Mouse (Mus musculus) heart, embryonic 12.5 days (tissue): ENCODE measurements around the gene Adprm. TPM values are rescaled to one million over a fixed set of nuclear protein-coding genes. Genes with fewer than 3 reads are reported as not detected.

Experiments used
- ATAC-seq: fragments of 200-750 bp; cut with Nextera tagmentation; 2 replicates; pipeline ENCODE4 v1.8.0; 2017; ENCODE audit warnings: moderate TSS enrichment, moderate library complexity; ENCODE audit not compliant: insufficient number of reproducible peaks, low FRiP score
- H3K27ac ChIP-seq: fragments of 300-500 bp; sonication (generic); 2 replicates; pipeline ENCODE4 v1.5.1; 2016; ENCODE audit warnings: mild to moderate bottlenecking, moderate library complexity; ENCODE audit not compliant: poor library complexity, severe bottlenecking
- H3K27me3 ChIP-seq: fragments of 300-500 bp; sonication (generic); replicated peaks from 2 replicates; pipeline ENCODE4 v1.6.1; 2016; ENCODE audit warnings: mild to moderate bottlenecking, moderate library complexity
- H3K36me3 ChIP-seq: fragments of 300-500 bp; sonication (generic); 2 replicates; pipeline ENCODE4 v1.6.1; 2016; ENCODE audit warnings: mild to moderate bottlenecking, moderate library complexity
- H3K4me1 ChIP-seq: fragments of 300-500 bp; sonication (generic); replicated peaks from 2 replicates; pipeline ENCODE4 v1.6.1; 2016; ENCODE audit warnings: mild to moderate bottlenecking
- H3K4me2 ChIP-seq: fragments of 300-500 bp; sonication (generic); 2 replicates; pipeline ENCODE4 v1.6.1; 2016; ENCODE audit warnings: mild to moderate bottlenecking, moderate library complexity
- H3K4me3 ChIP-seq: fragments of 300-500 bp; sonication (generic); 2 replicates; pipeline ENCODE4 v1.5.1; 2016; ENCODE audit warnings: mild to moderate bottlenecking
- H3K9ac ChIP-seq: fragments of 300-500 bp; sonication (generic); 2 replicates; pipeline ENCODE4 v1.6.1; 2016; ENCODE audit warnings: mild to moderate bottlenecking, moderate library complexity
- H3K9me3 ChIP-seq: fragments of 300-500 bp; sonication (generic); replicated peaks from 2 replicates; pipeline ENCODE4 v1.6.1; 2016; ENCODE audit warnings: mild to moderate bottlenecking, moderate library complexity
- whole genome bisulfite sequencing: fragments of 180-500 bp; shearing (Covaris S2); methylation state at CpG from one replicate; pipeline ENCODE4 v1.1.7; 2016; 5-methylcytosine and 5-hydroxymethylcytosine counted together
- polyA plus RNA-seq: library from polyadenylated mRNA; unstranded; fragments of >200 nt; fragmentation: Nextera tagmentation; extraction: Ambion mirVana; gene quantifications from 2 replicates; pipeline ENCODE4 v1.2.1, GENCODE M21; 2016

Gene Adprm
- polyA plus RNA-seq, 1 experiment from 2014 or later = 20.1 TPM

DNA sequence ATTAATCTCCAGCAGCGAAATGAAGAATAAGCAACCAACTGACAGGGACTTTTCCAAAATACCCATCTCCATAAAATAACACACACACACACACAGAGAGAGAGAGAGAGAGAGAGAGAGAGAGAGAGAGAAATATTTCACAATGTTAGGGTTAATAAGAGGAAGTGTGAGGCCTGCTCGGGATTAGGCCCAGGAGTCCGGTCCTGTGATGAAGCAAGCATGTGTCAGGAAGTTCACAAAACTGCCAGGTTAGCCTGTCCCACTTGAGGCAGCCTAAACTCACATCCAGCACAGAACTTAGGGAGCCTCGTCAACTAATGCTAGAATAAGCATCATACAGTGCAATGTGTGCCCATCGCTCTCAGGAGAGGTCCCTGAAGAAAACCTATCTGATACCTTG lies 5.2 kb downstream of the Adprm start:
- Histone ChIP-seq H3K27me3 (no peaks in the 10 kb centered on the region), H3K4me2 (no peak overlapping the region), H3K9ac (no peak overlapping the region), H3K36me3 (peaks cover 22% of the 10 kb centered on the region), H3K9me3 (no peaks in the 10 kb centered on the region), H3K27ac (no peak overlapping the region), H3K4me3 (no peak overlapping the region), H3K4me1 (peaks cover 10% of the 10 kb centered on the region)
- WGBS = 86% methylated on average over 5 of the region's 5 CpGs
- ATAC-seq = no peak

DNA sequence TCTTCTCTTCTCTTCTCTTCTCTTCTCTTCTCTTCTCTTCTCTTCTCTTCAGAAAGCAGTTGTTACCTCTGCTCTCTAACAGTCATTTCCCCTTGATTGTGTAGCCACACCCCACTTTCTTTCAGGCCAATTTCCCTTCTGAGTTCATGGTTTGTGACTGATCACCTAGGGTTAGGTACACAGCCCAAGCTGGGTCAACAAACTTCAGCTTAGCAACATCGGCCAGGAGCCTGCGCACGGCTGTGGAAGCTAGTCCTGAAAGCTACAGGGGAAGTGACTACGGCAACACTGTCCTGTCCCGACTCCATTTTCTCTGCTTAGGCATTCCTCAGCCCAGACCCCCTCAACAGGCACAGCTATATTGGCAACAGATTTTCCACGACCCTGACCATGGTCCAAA lies 7.4 kb downstream of the Adprm start:
- H3K36me3 ChIP-seq = peaks cover 34% of the 10 kb centered on the region
- H3K4me1 ChIP-seq = peaks cover 9% of the 10 kb centered on the region
- no peak for ATAC-seq
- 81% methylated on average over 6 of the region's 6 CpGs for WGBS
- H3K4me2 ChIP-seq = no peak overlapping the region
- no peaks in the 10 kb centered on the region for H3K27me3 ChIP-seq
- no peaks in the 10 kb centered on the region for H3K9me3 ChIP-seq
- H3K9ac ChIP-seq = no peak overlapping the region
- H3K4me3 ChIP-seq = no peak overlapping the region
- no peak overlapping the region for H3K27ac ChIP-seq

DNA sequence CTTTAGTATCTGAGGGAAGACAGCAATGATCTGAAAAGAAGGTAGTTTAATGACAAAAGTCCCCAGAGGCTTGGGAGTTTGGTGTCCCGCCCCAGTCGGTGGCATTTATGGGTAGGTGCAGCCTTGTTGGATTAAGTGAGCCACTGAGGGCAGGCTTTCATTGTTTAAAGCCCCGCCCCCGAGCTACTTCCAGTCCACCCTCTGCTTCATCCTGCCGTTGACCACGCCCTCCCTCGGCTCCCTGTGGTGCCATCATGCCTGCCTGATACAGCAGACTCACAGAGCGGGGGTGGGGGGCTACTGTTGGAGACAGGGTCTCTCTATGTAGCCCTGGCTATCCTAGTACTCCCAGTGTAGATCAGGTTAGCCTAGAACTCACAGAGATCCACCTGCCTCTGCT lies 9.4 kb downstream of the Adprm start:
- no peak for ATAC-seq
- H3K9me3 ChIP-seq = no peaks in the 10 kb centered on the region
- H3K36me3 ChIP-seq = peaks cover 45% of the 10 kb centered on the region
- H3K27me3 ChIP-seq = no peaks in the 10 kb centered on the region
- H3K4me1 ChIP-seq = peaks cover 12% of the 10 kb centered on the region
- no peak overlapping the region for H3K4me3 ChIP-seq
- no peak overlapping the region for H3K4me2 ChIP-seq
- H3K27ac ChIP-seq = no peak overlapping the region
- H3K9ac ChIP-seq = no peak overlapping the region
- WGBS = 50% methylated on average over 8 of the region's 8 CpGs

DNA sequence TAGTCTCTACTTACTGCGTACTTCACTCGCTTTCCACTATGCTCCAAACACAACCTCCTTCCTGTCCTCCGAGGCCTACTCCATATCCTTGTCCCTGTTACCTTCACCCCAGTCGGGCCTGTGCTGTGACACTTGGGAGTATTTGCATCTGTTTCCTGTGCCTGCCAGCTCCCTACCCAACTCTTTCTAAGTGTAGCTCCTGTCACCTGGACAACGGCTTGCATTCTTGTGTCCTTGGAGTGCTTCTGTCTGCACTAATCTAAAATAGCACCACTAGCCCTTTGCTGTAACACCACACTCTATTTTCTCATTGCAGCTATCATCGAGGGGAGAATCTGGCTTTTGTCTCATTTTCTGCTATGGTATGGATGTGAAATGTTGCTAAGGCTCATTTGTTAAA lies 11.9 kb downstream of the Adprm start:
- Histone ChIP-seq H3K4me3 (no peak overlapping the region), H3K4me1 (peaks cover 10% of the 10 kb centered on the region), H3K27ac (peak overlapping the region; percentile 79), H3K9me3 (no peaks in the 10 kb centered on the region), H3K36me3 (peaks cover 42% of the 10 kb centered on the region), H3K4me2 (no peak overlapping the region), H3K27me3 (no peaks in the 10 kb centered on the region), H3K9ac (no peak overlapping the region)
- peak; percentile 39; the same call in 1 of the 2 replicates for ATAC-seq
- WGBS = 71% methylated on average over 6 of the region's 6 CpGs

DNA sequence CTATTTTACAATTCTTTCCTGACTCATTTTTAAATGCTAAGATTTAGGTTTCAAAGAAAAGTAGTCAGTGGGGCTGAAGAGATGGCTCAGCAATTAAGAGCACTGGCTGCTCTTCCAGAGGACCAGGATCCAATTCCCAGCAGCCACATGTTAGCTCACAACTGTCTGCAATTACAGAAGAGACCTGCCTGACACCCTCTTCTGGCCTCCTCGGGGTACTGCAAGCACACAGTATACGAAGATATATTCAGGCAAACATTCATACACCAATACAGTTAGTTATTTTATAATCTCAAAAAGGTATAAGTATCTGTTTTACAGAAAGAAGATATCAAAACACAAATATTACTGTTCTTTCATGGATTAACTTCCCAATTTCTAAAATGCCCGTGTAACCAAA lies 12.6 kb downstream of the Adprm start:
- Histone ChIP-seq H3K9ac (no peak overlapping the region), H3K4me2 (no peak overlapping the region), H3K9me3 (no peaks in the 10 kb centered on the region), H3K27me3 (no peaks in the 10 kb centered on the region), H3K4me1 (peaks cover 10% of the 10 kb centered on the region), H3K27ac (no peak overlapping the region), H3K36me3 (peaks cover 40% of the 10 kb centered on the region), H3K4me3 (no peak overlapping the region)
- WGBS = 86% methylated on average over 3 of the region's 3 CpGs
- ATAC-seq = no peak

DNA sequence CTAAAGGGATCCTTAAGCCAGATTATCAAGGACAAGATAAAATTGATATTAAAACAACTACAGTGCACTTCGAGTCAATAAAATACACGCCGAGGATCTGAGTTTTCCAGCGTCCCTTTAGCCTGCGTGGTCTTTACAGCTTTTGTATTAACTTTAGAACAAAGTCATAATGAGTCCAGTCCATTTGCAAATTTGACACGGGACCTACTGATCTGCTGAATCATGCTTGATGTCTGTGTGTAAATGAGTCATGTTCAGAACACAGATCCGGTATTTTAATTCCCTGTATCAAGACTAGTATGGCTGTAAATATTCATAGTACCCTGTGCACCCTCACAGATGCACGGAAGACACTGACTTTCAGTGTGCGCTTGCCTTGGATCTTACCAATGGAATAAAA lies 15.5 kb downstream of the Adprm start:
- peaks cover 40% of the 10 kb centered on the region for H3K36me3 ChIP-seq
- 89% methylated on average over 9 of the region's 9 CpGs for WGBS
- ATAC-seq = no peak

DNA sequence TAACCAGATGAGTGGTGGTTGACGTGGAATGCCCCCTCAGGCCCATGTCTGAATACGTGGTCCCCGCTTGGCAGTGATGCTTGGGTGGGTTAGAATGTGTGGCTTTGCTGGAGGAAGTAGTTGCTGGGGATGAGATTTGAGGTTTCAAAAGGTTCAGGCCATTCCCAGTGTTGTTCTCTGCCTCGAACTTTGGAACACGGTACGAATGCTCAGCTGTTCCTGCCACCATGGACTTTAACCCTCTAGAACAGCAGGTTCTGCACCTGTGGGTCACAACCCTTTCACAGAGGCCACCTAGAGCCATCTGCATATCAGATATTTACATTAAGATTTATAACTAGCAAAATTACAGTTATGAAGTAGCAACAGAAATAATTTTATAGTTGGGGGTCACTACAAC lies 16.2 kb downstream of the Adprm start:
- 87% methylated on average over 6 of the region's 6 CpGs for WGBS
- H3K4me1 ChIP-seq = peaks cover 7% of the 10 kb centered on the region; the same call in 1 of the 2 replicates
- no peak overlapping the region for H3K4me3 ChIP-seq
- H3K4me2 ChIP-seq = no peak overlapping the region
- H3K27me3 ChIP-seq = no peaks in the 10 kb centered on the region; the same call in 1 of the 2 replicates
- no peak for ATAC-seq
- peaks cover 34% of the 10 kb centered on the region for H3K36me3 ChIP-seq
- no peaks in the 10 kb centered on the region for H3K9me3 ChIP-seq
- H3K9ac ChIP-seq = no peak overlapping the region
- H3K27ac ChIP-seq = no peak overlapping the region

More for the DNA sequence above, 15.5 kb downstream of the Adprm start:
- H3K27me3 ChIP-seq = no peaks in the 10 kb centered on the region; the same call in 1 of the 2 replicates
- no peak overlapping the region for H3K4me2 ChIP-seq
- H3K4me3 ChIP-seq = no peak overlapping the region
- H3K9ac ChIP-seq = no peak overlapping the region
- H3K27ac ChIP-seq = no peak overlapping the region
- H3K9me3 ChIP-seq = no peaks in the 10 kb centered on the region
- peaks cover 7% of the 10 kb centered on the region; the same call in 1 of the 2 replicates for H3K4me1 ChIP-seq

DNA sequence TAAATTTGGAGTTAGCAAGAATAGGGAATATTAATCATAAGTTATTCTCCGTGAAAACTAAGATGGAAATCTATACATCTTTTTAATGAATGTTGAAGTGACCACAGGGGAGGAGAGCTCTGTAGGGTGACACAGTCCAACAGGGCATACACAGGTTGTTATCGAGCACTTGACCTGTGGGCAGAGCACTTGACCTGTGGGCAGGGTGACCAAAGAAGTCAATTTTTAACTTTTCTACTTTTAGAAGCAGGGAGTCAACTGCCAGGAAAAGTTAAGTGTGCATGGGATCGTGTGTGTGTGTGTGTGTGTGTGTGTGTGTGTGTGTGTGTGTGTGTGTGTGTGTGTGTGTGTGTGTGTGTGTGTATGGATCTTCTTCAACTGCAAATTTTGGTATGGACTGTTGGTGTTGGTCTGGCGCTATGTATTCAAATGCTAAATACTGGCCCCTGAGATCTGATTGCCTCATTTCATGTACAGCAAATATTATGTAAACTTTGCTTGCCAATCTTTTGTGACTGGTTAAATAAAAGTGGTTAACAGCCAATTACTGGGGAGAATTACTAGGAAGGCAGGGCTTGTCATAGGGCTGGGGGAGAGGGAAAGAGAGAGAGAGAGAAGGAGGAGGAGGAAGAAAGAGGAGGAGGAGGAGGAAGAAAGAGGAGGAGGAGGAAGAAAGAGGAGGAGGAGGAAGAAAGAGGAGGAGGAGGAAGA lies 17.5 kb downstream of the Adprm start:
- ATAC-seq = no peak
- WGBS = 62% methylated on average over 4 of the region's 4 CpGs
- H3K27ac ChIP-seq = no peak overlapping the region
- H3K4me2 ChIP-seq = no peak overlapping the region
- H3K36me3 ChIP-seq = peaks cover 23% of the 10 kb centered on the region
- no peak overlapping the region for H3K4me3 ChIP-seq
- no peaks in the 10 kb centered on the region; the same call in 1 of the 2 replicates for H3K27me3 ChIP-seq
- no peak overlapping the region for H3K9ac ChIP-seq
- peaks cover 3% of the 10 kb centered on the region; the same call in 1 of the 2 replicates for H3K4me1 ChIP-seq
- H3K9me3 ChIP-seq = no peaks in the 10 kb centered on the region

DNA sequence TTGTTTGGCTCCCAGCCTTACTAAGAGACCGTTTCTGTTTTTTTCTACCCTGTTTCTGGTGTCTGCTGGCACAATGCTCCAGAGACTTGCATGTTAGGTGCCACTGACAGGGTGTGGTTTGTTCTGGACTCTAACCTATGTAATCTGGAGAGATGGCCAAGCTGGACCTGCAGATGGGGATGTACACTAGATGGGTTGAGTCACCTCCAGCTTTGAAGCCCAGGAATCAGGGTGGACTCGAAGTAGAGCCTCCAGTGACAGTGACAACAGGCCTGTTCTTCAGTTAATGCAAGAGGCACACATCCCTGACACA lies 20.8 kb downstream of the Adprm start:
- Histone ChIP-seq H3K36me3 (no peaks in the 10 kb centered on the region), H3K4me3 (no peak overlapping the region), H3K9me3 (no peaks in the 10 kb centered on the region), H3K27ac (no peak overlapping the region), H3K9ac (no peak overlapping the region), H3K4me2 (no peak overlapping the region), H3K4me1 (no peaks in the 10 kb centered on the region; the same call in 1 of the 2 replicates), H3K27me3 (no peaks in the 10 kb centered on the region; the same call in 1 of the 2 replicates)
- ATAC-seq = no peak
- 72% methylated on average over 2 of the region's 2 CpGs for WGBS

DNA sequence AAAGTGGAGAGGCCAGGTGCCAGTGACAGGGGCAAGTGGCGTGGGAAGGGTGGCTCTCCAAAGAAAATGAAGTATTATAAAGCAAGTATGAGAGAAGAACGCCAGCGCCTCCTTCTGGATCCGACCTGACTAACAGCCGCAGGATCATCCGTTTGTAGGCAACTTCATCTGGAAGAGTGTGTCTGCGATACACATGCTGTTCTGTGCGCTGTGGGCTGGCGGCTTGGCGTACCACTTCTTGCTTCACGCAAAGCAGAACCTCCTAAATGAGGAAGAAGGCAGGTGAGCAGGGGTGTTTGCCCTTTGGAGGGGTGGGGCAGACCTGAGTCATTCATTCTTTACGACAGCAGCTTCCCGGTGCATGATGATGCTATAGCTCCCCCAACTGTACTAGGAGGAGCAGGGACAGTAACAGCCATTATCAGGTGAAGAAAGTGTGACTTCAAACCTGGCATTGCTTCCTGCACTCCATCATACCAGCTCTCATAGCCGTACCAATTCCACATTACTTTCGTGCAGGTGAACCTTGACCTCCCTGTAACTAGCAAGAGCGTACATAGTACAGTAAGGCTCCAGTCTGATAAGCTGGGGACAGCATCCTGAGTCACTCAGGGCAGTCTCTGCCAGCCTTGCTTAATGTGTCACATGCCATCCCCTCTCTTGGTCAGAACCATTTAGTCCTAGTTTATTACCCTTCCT lies 21.3 kb downstream of the Adprm start:
- H3K4me3 ChIP-seq = no peak overlapping the region
- ATAC-seq = no peak
- H3K4me1 ChIP-seq = no peaks in the 10 kb centered on the region; the same call in 1 of the 2 replicates
- no peaks in the 10 kb centered on the region for H3K36me3 ChIP-seq
- no peak overlapping the region for H3K9ac ChIP-seq
- whole genome bisulfite sequencing = 52% methylated on average over 16 of the region's 16 CpGs
- no peaks in the 10 kb centered on the region for H3K9me3 ChIP-seq
- H3K4me2 ChIP-seq = no peak overlapping the region
- H3K27ac ChIP-seq = no peak overlapping the region
- H3K27me3 ChIP-seq = no peaks in the 10 kb centered on the region; the same call in 1 of the 2 replicates

DNA sequence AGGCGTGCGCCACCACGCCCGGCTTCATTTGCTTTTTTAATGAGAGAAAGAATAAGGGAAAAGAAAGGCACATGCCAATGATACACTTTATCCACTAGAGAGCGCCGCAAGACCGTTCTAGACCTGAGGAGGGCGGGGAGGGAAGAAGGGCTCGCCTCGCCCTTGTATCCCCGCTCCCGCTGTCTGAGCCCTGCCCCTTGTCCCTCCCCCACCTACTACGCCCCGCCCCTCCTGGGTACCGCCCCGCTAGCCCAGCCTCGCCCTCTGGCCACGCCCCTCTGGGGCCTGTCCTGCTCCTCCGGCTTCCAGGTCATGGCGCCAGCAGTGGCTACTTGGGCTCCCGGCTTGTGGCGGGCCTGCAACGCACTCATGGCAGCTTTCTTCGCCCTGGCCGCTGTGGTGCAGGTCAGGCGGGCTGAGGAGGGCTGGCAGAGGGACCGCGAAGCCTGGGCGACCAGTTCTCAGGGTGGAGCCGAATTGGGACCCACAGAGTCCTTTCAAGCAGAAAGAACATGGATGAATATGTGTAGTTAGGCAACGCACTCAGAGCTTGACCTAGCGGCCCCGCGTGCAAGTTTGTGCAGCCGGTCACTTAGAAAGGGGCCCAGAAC lies 27.4 kb downstream of the Adprm start, which contains the start of gene Tmem220:
Tmem220 (plus strand) TSS at position 288 of the 611 bp plus-strand sequence.
- H3K4me3 ChIP-seq = peak within 1 kb of the TSS; percentile 57
- 0 out of 2 replicates have a peak, but pooled peaks cover 4% of the 10 kb centered on the region for H3K27me3 ChIP-seq
- peak; percentile 99 for ATAC-seq
- no peaks in the 10 kb centered on the region for H3K9me3 ChIP-seq
- H3K36me3 ChIP-seq = no peaks in the 10 kb centered on the region
- peak within 1 kb of the TSS; percentile 71 for H3K4me2 ChIP-seq
- 2% methylated on average over 35 of the region's 35 CpGs for WGBS
- no peak within 1 kb of the TSS for H3K27ac ChIP-seq
- H3K9ac ChIP-seq = peak within 1 kb of the TSS; percentile 69
- 0 out of 2 replicates have a peak, but pooled peaks cover 2% of the 10 kb centered on the region for H3K4me1 ChIP-seq
